Mouse (Mus musculus) CD4-positive, CD25-positive, alpha-beta regulatory T cell (primary cell): ENCODE data around the gene Vmn1r19. TPM values are rescaled to one million over a fixed set of nuclear protein-coding genes. Genes with fewer than 3 reads are reported as not detected.

Source experiments
- polyA plus RNA-seq: library from polyadenylated mRNA; unstranded; fragments of 100-300 nt; shearing (Covaris generic); gene quantifications from one replicate; pipeline ENCODE4 v1.2.1, GENCODE M21; 2017

Vmn1r19 gene
- polyA plus RNA-seq = not detected

GRCm38 (mm10) chr6:57403480-57403879 is at the start of gene Vmn1r19:
Gene Vmn1r19 (plus strand): TSS chr6:57403780.

DNA sequence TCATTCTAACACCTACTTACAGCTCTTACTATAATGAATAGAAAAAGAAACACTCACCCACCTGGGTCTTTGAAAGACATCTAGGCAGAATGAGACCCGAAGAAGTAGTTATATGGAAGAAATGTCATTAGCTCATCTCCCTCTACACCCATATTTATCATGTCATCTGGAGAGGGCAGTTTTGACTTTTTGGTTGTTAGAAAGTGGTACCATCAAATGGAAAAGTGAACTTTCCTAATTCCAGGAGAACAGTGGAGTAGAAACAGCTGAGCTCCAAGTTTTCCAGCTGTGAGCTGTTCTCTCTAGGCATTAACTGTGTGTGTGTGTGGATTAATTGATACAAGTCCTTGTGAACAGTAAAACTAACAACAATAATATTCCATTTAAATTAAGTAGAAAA is 40.0 kb upstream of the Vmn1r19 start, which contains the start of gene Vmn1r17:
Vmn1r17 (minus strand) TSS at position 101 of the 400 bp plus-strand sequence.

GRCm38 (mm10) chr6:57395683-57396082 is 7.9 kb upstream of the Vmn1r19 start, which contains the start of gene Vmn1r18:
Gene Vmn1r18 (minus strand): TSS chr6:57395783.

GRCm38 (mm10) chr6:57428630-57429029 is 25.1 kb downstream of the Vmn1r19 start, which contains the start of gene Vmn1r20:
Gene Vmn1r20 (plus strand): TSS chr6:57428930.

Other genes starting within 250 kb of the Vmn1r19 start
- gene Vmn1r12, start 246.9 kb upstream of the Vmn1r19 start, polyA plus RNA-seq = 0.04 TPM
- gene Vmn1r13, start 200.5 kb upstream of the Vmn1r19 start, polyA plus RNA-seq = 0.38 TPM
- 0.06 TPM for gene Vmn1r14, start 172.1 kb upstream of the Vmn1r19 start, polyA plus RNA-seq
- gene Vmn1r15, start 145.8 kb upstream of the Vmn1r19 start, polyA plus RNA-seq = not detected
- not detected for gene Vmn1r16, start 74.3 kb upstream of the Vmn1r19 start, polyA plus RNA-seq
- not detected for gene Vmn1r17, start 40.1 kb upstream of the Vmn1r19 start, polyA plus RNA-seq
- not detected for gene Vmn1r18, start 8.0 kb upstream of the Vmn1r19 start, polyA plus RNA-seq
- not detected for gene Vmn1r20, start 25.1 kb downstream of the Vmn1r19 start, polyA plus RNA-seq
- gene Ppm1k, start 131.7 kb downstream of the Vmn1r19 start, polyA plus RNA-seq = 13.2 TPM
- 28.3 TPM for gene Herc6, start 177.2 kb downstream of the Vmn1r19 start, polyA plus RNA-seq